Mouse (Mus musculus) thymus, adult 2 months (tissue): ENCODE data around the gene Hsd11b1. TPM values are rescaled to one million over a fixed set of nuclear protein-coding genes. Genes with fewer than 3 reads are reported as not detected.
"Not testable (repeated sequence)": the region's sequence is repeated elsewhere in the genome, so short reads cannot be mapped to it uniquely, and the experiment has no call there.

Experiments
- DNase-seq: peaks from one replicate; pipeline ENCODE4 v3.0.0; 2021
- H3K27ac ChIP-seq: fragments of 200-500 bp; 2 replicates; pipeline ENCODE4 v1.5.1; 2012; ENCODE audit warnings: low read length, control low read depth; ENCODE audit not compliant: control insufficient read depth, insufficient read depth
- H3K27me3 ChIP-seq: fragments of 200-500 bp; 2 replicates; pipeline ENCODE4 v1.6.1; 2012; ENCODE audit warnings: mild to moderate bottlenecking, low read length, moderate library complexity, mixed read lengths; ENCODE audit not compliant: control insufficient read depth, insufficient read depth
- H3K36me3 ChIP-seq: fragments of 200-500 bp; 2 replicates; pipeline ENCODE4 v1.6.1; 2012; ENCODE audit warnings: mild to moderate bottlenecking, low read length, moderate library complexity; ENCODE audit not compliant: control insufficient read depth, insufficient read depth
- H3K4me1 ChIP-seq: fragments of 200-500 bp; replicated peaks from 2 replicates; pipeline ENCODE4 v1.6.1; 2012; ENCODE audit warnings: low read length; ENCODE audit not compliant: control insufficient read depth, insufficient read depth
- H3K4me3 ChIP-seq: fragments of 200-500 bp; 2 replicates; pipeline ENCODE4 v1.5.1; 2012; ENCODE audit warnings: mild to moderate bottlenecking, low read length, control low read depth, moderate library complexity; ENCODE audit not compliant: control insufficient read depth, insufficient read depth
- CTCF ChIP-seq: fragments of 200-500 bp; IDR thresholded peaks from 2 replicates; pipeline ENCODE4 v1.5.1; 2012; ENCODE audit warnings: mild to moderate bottlenecking, control low read depth, low read length, moderate library complexity, borderline replicate concordance; ENCODE audit not compliant: control insufficient read depth, poor library complexity, insufficient read depth; ENCODE audit errors: extremely low read depth
- POLR2A ChIP-seq: fragments of 200-500 bp; IDR thresholded peaks from 2 replicates; pipeline ENCODE4 v1.6.1; 2012; ENCODE audit warnings: mild to moderate bottlenecking, low read length, control low read depth, moderate library complexity; ENCODE audit not compliant: control insufficient read depth, poor library complexity, insufficient read depth; ENCODE audit errors: extremely low read depth
- WGBS: fragments of 180-500 bp; shearing (Covaris S2); methylation state at CpG from one replicate; pipeline ENCODE4 v1.1.7; 2018; 5-methylcytosine and 5-hydroxymethylcytosine counted together
- polyA plus RNA-seq: library from polyadenylated mRNA; depleted of rRNA; stranded (reverse); fragments of >200 nt; gene quantifications from 2 replicates; pipeline ENCODE4 v1.2.3, GENCODE M21; 2012

Gene Hsd11b1
- polyA plus RNA-seq, 1 experiment: 59.6 TPM

DNA sequence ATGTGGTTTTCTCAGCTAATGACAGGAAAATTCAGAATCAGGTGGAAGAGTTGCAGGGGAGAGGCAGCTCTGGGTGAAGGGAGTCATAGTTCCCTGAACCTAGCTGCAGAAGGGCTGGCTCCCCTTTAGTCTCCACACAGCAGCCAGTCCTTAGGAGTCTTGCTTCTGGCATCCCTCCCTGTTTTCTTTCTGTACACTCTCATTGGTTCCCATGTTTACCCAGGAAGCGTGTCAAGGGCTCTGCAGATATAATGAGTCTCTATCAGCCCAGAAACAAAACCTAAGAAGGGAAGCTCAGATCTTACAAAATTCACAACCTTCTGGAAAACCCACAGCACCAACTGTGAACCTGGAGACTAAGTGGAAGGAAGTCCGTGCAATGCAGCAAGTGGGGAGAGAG lies 29.2 kb upstream of the Hsd11b1 start:
- peaks cover 4% of the 10 kb centered on the region; the same call in 1 of the 2 replicates for H3K4me1 ChIP-seq
- WGBS: 74% methylated on average over 2 of the region's 2 CpGs
- no peaks in the 10 kb centered on the region for H3K27me3 ChIP-seq
- TF ChIP-seq POLR2A (no peak), CTCF (no peak)
- DNase-seq: no peak
- no peak overlapping the region for H3K27ac ChIP-seq
- H3K36me3 ChIP-seq: no peaks in the 10 kb centered on the region
- H3K4me3 ChIP-seq: no peak overlapping the region

DNA sequence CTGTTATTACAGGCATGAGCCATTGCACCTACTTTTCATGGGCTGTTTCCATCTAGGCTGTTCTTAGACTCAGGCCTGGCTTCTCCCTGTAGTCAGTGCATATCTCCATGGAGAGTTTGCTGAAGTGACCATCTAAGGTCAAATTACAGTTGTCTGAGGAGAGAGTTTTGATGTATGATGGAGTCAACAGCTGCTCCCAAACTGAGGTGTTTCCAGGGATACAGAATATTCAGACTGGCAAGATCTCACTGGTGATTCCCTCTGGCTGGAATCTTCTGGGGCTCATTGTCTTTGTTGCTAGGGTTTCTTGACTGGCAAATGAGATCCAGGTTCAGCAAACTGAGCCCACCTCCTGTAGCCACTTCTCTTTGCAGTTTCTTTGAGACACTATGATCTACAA lies 26.8 kb upstream of the Hsd11b1 start:
- Histone ChIP-seq H3K36me3 (no peaks in the 10 kb centered on the region), H3K27ac (no peak overlapping the region), H3K27me3 (no peaks in the 10 kb centered on the region), H3K4me3 (no peak overlapping the region), H3K4me1 (peaks cover 10% of the 10 kb centered on the region)
- no peak for TF ChIP-seq CTCF
- TF ChIP-seq POLR2A: no peak
- DNase-seq: no peak

DNA sequence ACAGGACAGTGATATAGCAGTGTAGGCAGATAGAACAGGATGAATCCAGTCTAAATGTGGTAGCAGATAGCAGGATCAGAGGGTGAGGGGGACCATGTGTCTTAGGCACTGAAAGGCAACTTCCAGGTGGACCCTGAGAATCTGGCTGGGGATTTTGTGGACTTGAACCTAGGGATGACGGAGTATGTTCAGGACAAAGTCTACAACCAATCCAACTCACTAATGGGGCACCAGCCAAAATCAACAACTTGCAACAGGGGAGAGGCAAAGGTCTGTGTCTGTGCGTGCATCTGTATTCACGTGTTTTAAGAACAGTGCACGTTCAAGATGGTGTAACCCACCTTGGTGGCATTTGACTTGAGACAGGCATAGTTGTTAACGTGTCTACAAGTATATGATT lies 26.0 kb upstream of the Hsd11b1 start:
- H3K4me1 ChIP-seq: peaks cover 12% of the 10 kb centered on the region
- H3K27me3 ChIP-seq: no peaks in the 10 kb centered on the region
- H3K4me3 ChIP-seq: no peak overlapping the region
- H3K27ac ChIP-seq: no peak overlapping the region
- TF ChIP-seq POLR2A (no peak), CTCF (no peak)
- no peaks in the 10 kb centered on the region for H3K36me3 ChIP-seq
- WGBS: 97% methylated on average over 5 of the region's 5 CpGs
- no peak for DNase-seq

DNA sequence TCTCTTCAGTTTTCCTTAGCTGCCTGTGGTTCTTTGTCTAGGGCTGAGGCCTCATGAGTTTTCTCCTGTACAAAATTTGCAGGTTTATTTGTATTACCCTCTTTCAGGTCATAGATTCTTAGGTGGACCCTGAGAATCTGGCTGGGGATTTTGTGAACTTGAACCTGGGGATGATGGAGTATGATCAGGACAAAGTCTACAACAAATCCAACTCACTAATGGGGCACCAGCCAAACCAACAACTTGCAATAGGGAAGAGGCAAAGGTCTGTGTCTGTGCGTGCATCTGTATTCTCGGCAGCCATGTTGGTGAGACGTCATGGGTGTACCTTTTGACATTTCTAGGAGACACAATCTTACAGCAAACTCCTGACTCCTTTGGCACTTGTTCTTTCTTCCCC lies 25.2 kb upstream of the Hsd11b1 start:
- WGBS: 97% methylated on average over 3 of the region's 3 CpGs
- TF ChIP-seq CTCF (no peak), POLR2A (no peak)

DNA sequence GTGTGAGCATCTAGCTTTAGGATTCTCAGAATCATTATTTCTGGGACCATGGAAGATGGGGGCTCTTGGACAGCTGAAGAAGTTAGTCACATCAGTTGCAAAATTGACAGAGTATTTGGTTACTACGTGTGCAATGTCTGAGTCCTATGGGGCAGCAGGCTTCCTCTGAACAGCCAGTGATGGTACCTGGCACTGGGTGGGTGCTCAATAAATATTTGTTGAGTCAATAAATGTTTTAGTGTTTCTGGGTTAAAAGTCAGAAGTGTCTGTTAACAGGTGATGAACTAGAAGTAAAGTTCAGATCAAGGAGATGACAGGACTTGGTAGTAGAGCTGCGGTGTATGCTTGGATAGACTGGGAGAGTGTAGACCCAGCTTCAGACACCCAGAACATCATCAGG lies 23.7 kb upstream of the Hsd11b1 start:
- no peaks in the 10 kb centered on the region for H3K36me3 ChIP-seq
- WGBS: 93% methylated on average over 2 of the region's 2 CpGs
- TF ChIP-seq POLR2A (no peak), CTCF (no peak)
- H3K4me3 ChIP-seq: no peak overlapping the region
- DNase-seq: no peak
- no peaks in the 10 kb centered on the region for H3K27me3 ChIP-seq
- peaks cover 14% of the 10 kb centered on the region for H3K4me1 ChIP-seq
- H3K27ac ChIP-seq: no peak overlapping the region

More for the DNA sequence above, 25.2 kb upstream of the Hsd11b1 start:
- Histone ChIP-seq H3K36me3 (no peaks in the 10 kb centered on the region), H3K4me1 (peaks cover 14% of the 10 kb centered on the region), H3K4me3 (no peak overlapping the region), H3K27me3 (no peaks in the 10 kb centered on the region), H3K27ac (no peak overlapping the region)
- no peak for DNase-seq

DNA sequence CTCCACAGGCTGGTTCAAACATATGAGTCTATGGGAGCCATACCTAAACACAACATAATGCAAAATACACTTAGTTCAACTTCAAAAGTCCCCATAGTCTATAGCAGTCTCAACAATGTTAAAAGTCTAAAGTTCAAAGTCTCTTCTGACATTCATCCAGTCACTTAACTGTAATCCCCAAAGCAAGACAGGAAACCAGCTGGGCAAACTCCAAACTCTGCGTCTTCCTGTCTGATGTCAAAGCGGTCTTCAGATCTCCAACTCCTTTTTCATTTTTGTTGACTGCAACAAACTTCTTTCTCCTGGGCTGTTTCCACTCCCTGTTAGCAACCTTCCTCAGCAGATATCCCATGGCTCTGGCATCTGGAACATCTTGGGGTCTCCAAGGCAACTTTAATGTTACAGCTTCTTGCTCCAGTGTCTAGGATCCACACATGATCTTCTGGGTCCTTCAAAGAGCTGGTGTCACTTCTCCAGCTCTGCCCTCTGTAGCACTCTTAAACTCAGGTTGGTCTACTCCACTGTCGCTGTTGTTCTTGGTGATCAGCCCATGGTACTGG lies 22.0 kb upstream of the Hsd11b1 start:
- not testable (repeated sequence) for H3K36me3 ChIP-seq, H3K27me3 ChIP-seq, H3K4me3 ChIP-seq
- WGBS: 18% methylated on average over 3 of the region's 3 CpGs
- peak overlapping the region; percentile 97 for H3K27ac ChIP-seq
- H3K4me1 ChIP-seq: peaks cover 14% of the 10 kb centered on the region
- DNase-seq: peak; percentile 58

DNA sequence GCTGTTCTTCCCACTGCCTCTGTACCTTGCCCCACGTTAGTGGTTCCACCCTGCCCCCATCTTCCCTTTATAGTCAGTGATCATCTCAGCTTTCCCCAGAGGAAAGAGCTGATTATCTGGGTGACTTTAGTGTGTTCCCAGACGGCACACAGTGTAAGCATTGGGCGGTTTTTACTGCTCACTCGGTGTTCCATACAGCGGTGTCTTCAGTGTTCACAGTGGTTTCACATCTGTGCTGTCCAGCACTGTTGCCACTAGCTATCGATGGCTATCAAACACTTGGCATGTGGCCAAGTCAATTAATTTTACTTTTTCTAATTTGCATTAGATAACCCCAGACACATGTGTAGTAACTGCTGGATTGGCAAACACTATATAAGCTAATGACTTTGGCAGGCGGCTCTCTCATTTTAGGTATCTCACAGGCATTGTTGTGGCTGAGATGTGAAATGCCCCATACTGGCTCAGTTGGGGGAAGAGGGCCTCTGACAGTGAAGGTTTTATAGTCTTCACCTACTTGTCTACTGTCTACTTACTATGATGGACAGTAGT lies 20.4 kb upstream of the Hsd11b1 start:
- Histone ChIP-seq H3K36me3 (no peaks in the 10 kb centered on the region), H3K27me3 (no peaks in the 10 kb centered on the region), H3K4me3 (no peak overlapping the region), H3K27ac (no peak overlapping the region), H3K4me1 (peaks cover 27% of the 10 kb centered on the region)
- DNase-seq: no peak
- 95% methylated on average over 7 of the region's 7 CpGs for WGBS
- no peak for TF ChIP-seq POLR2A
- no peak for TF ChIP-seq CTCF
